Mouse (Mus musculus) liver, embryonic 15.5 days (tissue): Measurements from ENCODE around the gene Xiap. TPM values are rescaled to one million over a fixed set of nuclear protein-coding genes. Genes with fewer than 3 reads are reported as not detected.
A peak's percentile ranks its signal among the peaks of the same experiment; 100 is the strongest.

Experiments used
- ATAC-seq: fragments of 200-750 bp; cut with Nextera tagmentation; 2 replicates; pipeline ENCODE4 v1.8.0; 2017; ENCODE audit warnings: moderate number of reproducible peaks, mild to moderate bottlenecking, moderate library complexity; ENCODE audit not compliant: insufficient read depth
- H3K27ac ChIP-seq: fragments of 300-500 bp; sonication (generic); replicated peaks from 2 replicates; pipeline ENCODE4 v1.5.1; 2015; ENCODE audit warnings: mild to moderate bottlenecking, inconsistent platforms
- H3K27me3 ChIP-seq: fragments of 300-500 bp; sonication (generic); 2 replicates; pipeline ENCODE4 v1.6.1; 2015; ENCODE audit warnings: mild to moderate bottlenecking, inconsistent platforms
- H3K36me3 ChIP-seq: fragments of 300-500 bp; sonication (generic); replicated peaks from 2 replicates; pipeline ENCODE4 v1.6.1; 2015; ENCODE audit warnings: moderate library complexity, mild to moderate bottlenecking, inconsistent platforms
- H3K4me1 ChIP-seq: fragments of 300-500 bp; sonication (generic); replicated peaks from 2 replicates; pipeline ENCODE4 v1.6.1; 2015; ENCODE audit warnings: inconsistent platforms
- H3K4me2 ChIP-seq: fragments of 300-500 bp; sonication (generic); 2 replicates; pipeline ENCODE4 v1.6.1; 2015; ENCODE audit warnings: moderate library complexity, mild to moderate bottlenecking, inconsistent platforms
- H3K4me3 ChIP-seq: fragments of 300-500 bp; sonication (generic); replicated peaks from 2 replicates; pipeline ENCODE4 v1.5.1; 2015; ENCODE audit warnings: mild to moderate bottlenecking, inconsistent platforms
- H3K9ac ChIP-seq: fragments of 300-500 bp; sonication (generic); 2 replicates; pipeline ENCODE4 v1.6.1; 2015; ENCODE audit warnings: moderate library complexity, mild to moderate bottlenecking, inconsistent platforms
- H3K9me3 ChIP-seq: fragments of 300-500 bp; sonication (generic); replicated peaks from 2 replicates; pipeline ENCODE4 v1.6.1; 2016; ENCODE audit warnings: inconsistent platforms
- WGBS: fragments of 180-500 bp; shearing (Covaris S2); methylation state at CpG from one replicate; pipeline ENCODE4 v1.1.7; 2015; ENCODE audit warnings: mixed read lengths; ENCODE audit not compliant: insufficient replicate concordance; 5-methylcytosine and 5-hydroxymethylcytosine counted together
- polyA plus RNA-seq: library from polyadenylated mRNA; unstranded; fragments of >200 nt; fragmentation: Nextera tagmentation; extraction: Ambion mirVana; gene quantifications from 2 replicates; pipeline ENCODE4 v1.2.1, GENCODE M21; 2015

Gene Xiap
- polyA plus RNA-seq, 1 experiment from 2014 or later = 5.1 TPM

DNA sequence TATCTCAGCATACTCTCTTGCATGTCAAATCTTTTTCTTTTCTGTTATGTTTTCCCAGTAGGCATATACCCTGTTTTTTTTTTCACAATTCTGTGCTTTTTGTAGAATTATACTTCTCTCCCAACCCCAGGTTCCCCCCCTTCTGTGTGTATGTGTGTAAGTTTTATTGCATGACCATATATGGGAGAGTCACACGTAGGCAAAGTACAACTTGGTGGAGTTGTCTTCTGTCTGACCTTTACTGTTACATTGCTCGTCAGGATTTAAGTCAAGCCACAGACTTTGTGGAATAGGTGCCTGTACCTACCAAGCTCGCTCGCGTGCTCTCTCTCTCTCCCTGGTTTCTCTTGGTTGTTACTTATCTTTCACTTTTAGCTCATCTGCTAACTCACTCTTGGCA lies 28.7 kb downstream of the Xiap start:
- Histone ChIP-seq H3K9me3 (no peaks in the 10 kb centered on the region), H3K9ac (no peak overlapping the region), H3K4me2 (no peak overlapping the region), H3K4me3 (no peak overlapping the region), H3K27ac (no peak overlapping the region), H3K4me1 (no peaks in the 10 kb centered on the region), H3K36me3 (no peaks in the 10 kb centered on the region), H3K27me3 (no peaks in the 10 kb centered on the region)
- 77% methylated on average over 5 of the region's 5 CpGs for WGBS
- ATAC-seq = no peak

GRCm38 (mm10) chrX:42107137-42107536 lies 47.7 kb downstream of the Xiap start:
- WGBS = 75% methylated on average over 6 of the region's 6 CpGs
- Histone ChIP-seq H3K4me2 (no peak overlapping the region), H3K9ac (no peak overlapping the region), H3K4me1 (no peaks in the 10 kb centered on the region), H3K36me3 (peaks cover 32% of the 10 kb centered on the region), H3K4me3 (no peak overlapping the region), H3K27me3 (no peaks in the 10 kb centered on the region), H3K27ac (no peak overlapping the region), H3K9me3 (no peaks in the 10 kb centered on the region)
- ATAC-seq = no peak

- 0 out of 2 replicates have a peak, but pooled peaks have one; percentile 18 for ATAC-seq
- WGBS = 46% methylated on average over 1 of the region's 1 CpGs
- no peak overlapping the region for H3K27ac ChIP-seq
Observed at GRCm38 (mm10) chrX:42110585-42110984, 51.1 kb downstream of the Xiap start.

DNA sequence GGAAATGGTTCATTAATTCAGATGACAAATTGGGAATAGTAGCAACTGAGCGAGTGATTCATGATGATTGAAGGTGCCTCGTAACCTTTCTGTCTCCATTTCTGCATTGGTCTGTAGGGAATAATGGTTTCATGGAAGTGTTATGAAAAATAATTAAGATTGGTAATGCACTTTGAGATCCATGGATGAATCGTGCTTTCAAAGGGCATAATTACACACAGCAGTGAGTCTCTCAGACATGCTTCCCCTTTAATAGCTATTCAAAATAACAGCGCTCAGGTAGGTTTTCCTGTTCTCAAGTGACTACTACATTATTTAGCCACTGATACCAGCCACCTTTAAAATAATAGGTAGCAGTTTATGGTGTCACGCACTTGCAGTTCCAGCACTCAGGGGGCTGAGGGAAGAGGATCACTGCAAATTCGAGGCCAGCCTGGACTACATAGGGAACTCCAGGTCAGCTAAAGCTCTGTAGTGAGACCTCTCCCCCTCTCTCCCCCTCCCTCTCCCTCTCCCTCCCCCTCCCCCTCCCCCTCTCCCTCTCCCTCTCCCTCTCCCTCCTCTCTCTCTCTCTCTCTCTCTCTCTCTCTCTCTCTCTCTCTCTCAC lies 60.1 kb downstream of the Xiap start:
- no peak for ATAC-seq
- Histone ChIP-seq H3K27me3 (no peaks in the 10 kb centered on the region), H3K9ac (no peak overlapping the region), H3K4me3 (no peak overlapping the region), H3K4me2 (no peak overlapping the region), H3K4me1 (no peaks in the 10 kb centered on the region), H3K27ac (no peak overlapping the region), H3K36me3 (no peaks in the 10 kb centered on the region), H3K9me3 (no peaks in the 10 kb centered on the region)
- 71% methylated on average over 6 of the region's 6 CpGs for WGBS

More at GRCm38 (mm10) chrX:42110585-42110984, 51.1 kb downstream of the Xiap start:
- Histone ChIP-seq H3K27me3 (no peaks in the 10 kb centered on the region), H3K4me3 (no peak overlapping the region), H3K9ac (no peak overlapping the region), H3K36me3 (peaks cover 11% of the 10 kb centered on the region), H3K4me1 (no peaks in the 10 kb centered on the region), H3K4me2 (no peak overlapping the region), H3K9me3 (no peaks in the 10 kb centered on the region)

DNA sequence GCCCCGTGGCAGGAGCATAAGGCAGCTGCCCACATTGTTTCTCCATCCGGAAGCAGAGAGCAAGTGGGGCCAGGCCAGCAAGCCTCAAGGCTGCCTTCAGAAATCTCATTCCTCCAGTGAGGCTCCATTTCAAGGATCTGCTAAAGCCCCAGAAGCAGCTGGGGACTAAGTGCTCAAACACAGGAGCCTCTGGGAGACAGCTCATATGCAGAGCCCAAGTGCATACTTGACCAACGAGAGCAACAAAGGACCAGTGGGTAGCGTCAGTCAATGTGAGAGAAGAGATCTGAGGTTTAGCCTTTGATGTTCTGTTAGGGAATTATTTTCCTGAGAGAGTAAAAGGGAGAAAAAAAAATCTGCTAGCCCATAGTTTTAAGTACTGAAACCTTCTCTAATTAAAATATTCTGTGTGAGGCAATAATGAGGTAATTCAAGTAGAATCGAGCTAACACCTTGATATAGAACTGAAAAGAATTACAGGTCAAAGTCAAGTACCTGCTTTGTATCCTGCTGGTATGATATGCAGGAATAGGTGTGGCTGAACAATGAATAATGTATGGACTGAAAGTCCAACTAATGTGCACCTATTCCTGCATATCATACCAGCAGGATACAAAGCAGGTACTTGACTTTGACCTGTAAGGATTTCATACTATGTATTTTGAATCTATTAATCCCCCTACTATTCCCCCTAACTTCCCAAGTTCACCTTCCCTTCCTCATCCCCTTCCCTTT lies 65.7 kb downstream of the Xiap start:
- Histone ChIP-seq H3K4me3 (no peak overlapping the region), H3K4me2 (no peak overlapping the region), H3K27me3 (no peaks in the 10 kb centered on the region), H3K9me3 (no peaks in the 10 kb centered on the region), H3K36me3 (no peaks in the 10 kb centered on the region), H3K27ac (no peak overlapping the region), H3K9ac (no peak overlapping the region), H3K4me1 (no peaks in the 10 kb centered on the region)
- 71% methylated on average over 5 of the region's 5 CpGs for WGBS
- no peak for ATAC-seq

DNA sequence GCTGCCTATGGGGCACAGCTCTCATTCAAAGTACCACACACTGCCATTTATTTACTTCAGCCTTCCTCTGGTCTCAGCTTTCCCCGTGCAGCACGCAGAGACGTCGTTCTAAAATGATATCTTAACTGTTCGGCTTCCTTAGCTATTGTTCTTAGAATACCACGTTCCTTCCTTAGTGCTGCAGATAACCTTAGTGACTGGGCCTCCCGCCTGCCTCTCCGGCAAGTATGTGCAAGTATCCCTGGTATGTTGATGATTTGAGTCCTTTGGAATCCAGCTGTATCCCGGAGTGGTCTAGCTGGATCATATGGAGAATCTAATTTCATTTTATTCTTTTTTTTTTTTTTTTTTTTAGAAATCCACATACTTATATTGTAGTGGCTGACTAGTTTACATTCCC lies 80.4 kb downstream of the Xiap start:
- Histone ChIP-seq H3K4me3 (no peak overlapping the region), H3K36me3 (no peaks in the 10 kb centered on the region), H3K4me1 (0 out of 2 replicates have a peak, but pooled peaks cover 3% of the 10 kb centered on the region), H3K9me3 (no peaks in the 10 kb centered on the region), H3K27ac (no peak overlapping the region), H3K27me3 (no peaks in the 10 kb centered on the region), H3K9ac (no peak overlapping the region), H3K4me2 (no peak overlapping the region)
- ATAC-seq = no peak
- WGBS = 29% methylated on average over 9 of the region's 9 CpGs

DNA sequence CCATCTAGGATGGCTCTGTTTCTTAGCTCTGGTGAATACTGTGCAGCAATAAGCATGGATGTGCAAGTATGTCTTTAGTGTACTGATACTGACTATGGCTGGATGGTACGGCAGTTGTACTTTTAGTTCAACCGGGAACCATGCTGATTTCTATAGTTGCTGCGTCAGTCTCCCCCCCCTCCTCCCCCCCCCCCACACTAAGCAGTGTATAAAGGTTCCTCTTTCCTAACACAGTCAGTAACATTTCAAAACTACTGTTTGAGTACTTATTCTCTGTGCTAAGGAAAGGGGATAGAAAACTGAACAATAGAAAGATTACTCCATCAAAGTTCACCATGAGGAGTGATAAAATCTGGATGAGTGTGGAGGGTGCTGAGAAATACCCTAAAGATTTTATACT lies 83.1 kb downstream of the Xiap start:
- 0 out of 2 replicates have a peak, but pooled peaks cover 3% of the 10 kb centered on the region for H3K4me1 ChIP-seq
- no peaks in the 10 kb centered on the region for H3K36me3 ChIP-seq
- no peak for ATAC-seq
- 34% methylated on average over 3 of the region's 3 CpGs for WGBS
- no peak overlapping the region for H3K27ac ChIP-seq
- no peaks in the 10 kb centered on the region for H3K9me3 ChIP-seq
- H3K27me3 ChIP-seq = no peaks in the 10 kb centered on the region
- no peak overlapping the region for H3K4me2 ChIP-seq
- H3K4me3 ChIP-seq = no peak overlapping the region
- H3K9ac ChIP-seq = no peak overlapping the region

GRCm38 (mm10) chrX:42143991-42144390 lies 84.5 kb downstream of the Xiap start:
- Histone ChIP-seq H3K9ac (no peak overlapping the region), H3K4me2 (no peak overlapping the region), H3K4me3 (no peak overlapping the region), H3K4me1 (0 out of 2 replicates have a peak, but pooled peaks cover 3% of the 10 kb centered on the region), H3K9me3 (no peaks in the 10 kb centered on the region), H3K36me3 (no peaks in the 10 kb centered on the region), H3K27me3 (no peaks in the 10 kb centered on the region), H3K27ac (no peak overlapping the region)
- ATAC-seq = no peak
- 44% methylated on average over 4 of the region's 4 CpGs for WGBS

DNA sequence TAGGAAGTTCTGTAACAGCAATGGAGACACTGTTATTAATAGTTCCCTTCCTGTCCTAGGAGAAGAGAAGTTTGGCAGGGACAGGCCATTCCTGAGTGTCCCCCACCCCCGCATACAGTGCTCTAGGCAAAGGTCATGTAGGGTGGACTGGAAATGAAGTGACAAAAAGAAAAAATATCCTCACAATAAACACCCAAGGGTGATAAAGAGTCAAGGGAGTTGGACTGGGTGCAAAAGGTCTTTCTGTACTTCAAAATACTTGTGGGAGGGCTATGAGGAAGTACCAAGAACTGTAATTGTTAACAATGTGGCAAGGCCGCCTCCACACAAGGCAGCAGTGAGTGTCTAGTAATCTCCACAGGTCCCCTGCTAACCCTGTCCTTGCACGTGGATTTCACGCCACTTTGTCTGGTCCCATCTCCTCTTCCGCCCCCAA lies 88.6 kb downstream of the Xiap start:
- no peak for ATAC-seq

GRCm38 (mm10) chrX:42148788-42149556 lies 89.5 kb downstream of the Xiap start, which contains the start of gene Stag2:
TSS of gene Stag2 (plus strand) at chrX:42149317.
- Histone ChIP-seq H3K4me1 (no peaks in the 10 kb centered on the region), H3K4me2 (peak within 1 kb of the TSS; percentile 69), H3K27ac (peak within 1 kb of the TSS; percentile 94), H3K9ac (peak within 1 kb of the TSS; percentile 93), H3K4me3 (peak within 1 kb of the TSS; percentile 75), H3K9me3 (no peaks in the 10 kb centered on the region), H3K27me3 (no peaks in the 10 kb centered on the region), H3K36me3 (no peaks in the 10 kb centered on the region)
- ATAC-seq = peak; percentile 83
- 8% methylated on average over 54 of the region's 76 CpGs for WGBS

More for the DNA sequence above, 88.6 kb downstream of the Xiap start:
- Histone ChIP-seq H3K36me3 (no peaks in the 10 kb centered on the region), H3K9me3 (no peaks in the 10 kb centered on the region), H3K27ac (peak overlapping the region; percentile 91), H3K27me3 (no peaks in the 10 kb centered on the region), H3K4me2 (peak overlapping the region; percentile 69), H3K9ac (peak overlapping the region; percentile 79), H3K4me1 (0 out of 2 replicates have a peak, but pooled peaks cover 3% of the 10 kb centered on the region), H3K4me3 (peak overlapping the region; percentile 68)
- WGBS = 34% methylated on average over 5 of the region's 5 CpGs
